Comparison of ENCODE assay signal across 18 mouse cellular contexts in the genomic region with DNA sequence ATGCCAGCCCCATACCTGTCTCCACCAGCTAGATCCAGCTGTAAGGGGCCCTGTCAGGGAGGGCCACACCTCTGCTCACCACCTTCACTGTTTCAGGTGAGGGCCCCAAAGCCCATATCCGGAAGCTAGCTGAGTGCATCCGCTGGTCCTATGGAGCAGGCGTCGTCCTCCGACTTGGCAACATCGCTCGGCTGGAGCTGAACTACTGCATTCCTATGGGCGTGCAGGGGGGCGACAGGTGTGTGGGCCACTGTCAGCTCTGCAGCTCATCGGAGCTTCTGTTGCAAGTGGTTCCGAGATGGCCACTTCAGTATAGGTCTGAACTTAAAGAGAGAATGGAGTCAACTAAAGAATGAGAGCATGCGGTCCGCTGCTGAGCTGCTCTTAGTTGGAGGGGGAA. TPM values are rescaled to one million over a fixed set of nuclear protein-coding genes. Genes with fewer than 3 reads are reported as not detected.
"Had no signal": no experiment of that assay in that cellular context is flagged by ENCODE, and none has a peak within 500 bp of the region (broad histone marks: within the 10 kb centered on the region; RNA-seq: fewer than 3 reads in every experiment).

No protein-coding gene starts in this region.

- H3K27ac ChIP-seq: intestine, embryonic 15.5 days; midbrain, embryonic 15.5 days; neural tube, embryonic 12.5 days had no signal

- H3K27me3 ChIP-seq: intestine, embryonic 15.5 days; midbrain, embryonic 15.5 days; neural tube, embryonic 12.5 days had no signal

- H3K4me3 ChIP-seq: intestine, embryonic 15.5 days; layer of hippocampus, adult 2 months; midbrain, embryonic 15.5 days; neural tube, embryonic 12.5 days had no signal

- H3K9ac ChIP-seq: intestine, embryonic 15.5 days; midbrain, embryonic 15.5 days; neural tube, embryonic 12.5 days had no signal

- ATAC-seq: intestine, embryonic 15.5 days; lung, postnatal 0 days; midbrain, embryonic 15.5 days had no signal

- H3K9me3 ChIP-seq: intestine, embryonic 15.5 days; midbrain, embryonic 15.5 days; neural tube, embryonic 12.5 days had no signal

- H3K4me2 ChIP-seq: intestine, embryonic 15.5 days; midbrain, embryonic 11.5 days; midbrain, embryonic 15.5 days; neural tube, embryonic 12.5 days had no signal

- DNase-seq: kidney, adult 18-20 months; kidney, postnatal 10 days; kidney, postnatal 4 days; left cerebral cortex, postnatal 4 days; lung, adult 2 months; lung, postnatal 36 days; retina, postnatal 1 day; right cerebral cortex, postnatal 14 days; thymus, postnatal 36 days had no signal

RNA-seq across cellular contexts. Expression of gene Pnpla3, which starts 43.3 kb away (rescaled TPM):
- total RNA-seq: megakaryocyte progenitor cell, adult 5-6 weeks; monocyte, adult 5-6 weeks; neutrophil, adult 5-6 weeks had no signal
